Mouse (Mus musculus): ENCODE measurements around the gene Nanos3. TPM values are rescaled to one million over a fixed set of nuclear protein-coding genes. Genes with fewer than 3 reads are reported as not detected.

Gene Nanos3
- polyA plus RNA-seq, 1 experiment from 2014 or later, result 5.6 TPM

DNA sequence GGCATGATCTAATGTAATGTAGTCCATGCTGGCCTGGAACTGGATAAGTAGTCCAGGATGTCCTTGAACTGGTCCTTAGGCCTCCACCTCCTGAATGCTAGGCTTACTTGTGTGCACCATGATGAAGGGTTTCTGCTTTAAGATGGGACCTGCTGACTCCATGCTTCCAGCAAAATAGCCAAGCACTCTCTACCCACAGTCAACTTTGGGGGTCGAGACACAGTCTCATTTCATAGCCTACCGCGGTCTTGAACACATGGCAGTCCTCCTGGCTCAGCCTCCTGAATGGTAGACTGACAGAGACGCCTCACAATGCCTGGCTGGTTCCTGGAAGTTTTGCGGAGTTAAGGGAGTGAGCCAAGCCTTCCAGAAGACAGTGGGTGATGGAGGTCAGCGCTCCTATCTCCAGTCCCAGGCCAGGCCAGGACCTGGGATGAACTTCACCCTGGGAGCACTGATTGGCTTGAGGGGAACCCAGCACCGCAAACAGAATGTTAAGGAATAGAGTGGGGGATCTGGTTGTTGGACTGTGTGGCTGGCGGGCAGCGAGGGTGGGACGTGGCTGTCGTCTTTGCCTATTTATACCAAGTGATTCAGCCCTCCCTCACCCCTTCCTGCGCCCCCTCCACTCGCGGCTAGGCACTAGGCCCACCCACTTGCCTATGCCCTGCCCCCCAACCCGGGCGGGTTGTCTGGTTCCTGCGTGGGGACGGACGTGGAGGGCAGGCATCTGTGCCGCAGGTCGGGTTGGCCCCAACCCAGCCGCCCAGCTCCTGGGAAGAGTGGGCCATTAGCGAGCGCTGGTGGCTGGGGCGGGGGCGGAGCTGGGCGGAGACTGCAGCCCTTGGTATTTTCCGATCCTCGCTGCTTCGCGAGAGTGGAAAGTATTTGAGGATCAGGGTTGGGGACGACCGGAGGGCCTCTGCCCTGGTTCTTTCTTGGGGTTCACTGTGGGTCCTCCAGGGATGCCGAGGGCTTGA, 18.2 kb upstream of the Nanos3 start:
- peak; percentile 31 for ATAC-seq (ENCODE audit: low FRiP score)
- Histone ChIP-seq H3K9ac (ENCODE audit: low read depth, low read length) (peak overlapping the region; percentile 66), H3K4me1 (replicated peaks; ENCODE audit: control insufficient read depth, insufficient read depth, low read length) (peaks cover 22% of the 10 kb centered on the region), H3K27me3 (ENCODE audit: control insufficient read depth, insufficient read depth, low read length) (0 out of 2 replicates have a peak, but pooled peaks cover 4% of the 10 kb centered on the region), H3K4me2 (replicated peaks; ENCODE audit: low read depth, low read length) (peak overlapping the region; percentile 65), H3K27ac (ENCODE audit: low read depth, low read length) (peak overlapping the region; percentile 14; the same call in 1 of the 2 replicates), H3K9me3 (ENCODE audit: control insufficient read depth, low read length) (no peaks in the 10 kb centered on the region), H3K36me3 (ENCODE audit: control insufficient read depth, insufficient read depth, low read length) (no peaks in the 10 kb centered on the region), H3K4me3 (ENCODE audit: low read depth, low read length) (peak overlapping the region; percentile 30)
- 11% methylated on average over 34 of the region's 34 CpGs for WGBS
- peak; percentile 72 for DNase-seq (ENCODE audit: low spot score)

DNA sequence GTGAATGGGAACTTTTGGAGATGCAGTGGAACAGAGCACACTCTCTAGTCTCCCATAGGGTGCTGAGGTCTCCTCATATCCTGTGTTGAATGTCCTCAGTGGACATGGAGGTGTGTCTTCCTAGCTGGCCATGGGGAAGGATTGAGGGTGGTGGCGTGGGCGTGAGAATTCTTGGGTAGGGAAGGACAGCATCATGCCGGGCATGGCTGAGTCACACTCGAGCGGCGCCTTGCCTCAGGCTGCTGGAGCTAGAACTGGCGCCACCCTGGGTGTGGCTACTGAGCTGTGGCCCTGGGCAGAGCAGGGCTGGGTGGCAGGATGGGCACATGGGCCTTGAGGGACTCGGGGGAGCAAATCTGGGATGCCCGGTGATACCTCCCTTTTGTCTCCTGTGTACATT, 17.4 kb upstream of the Nanos3 start:
- WGBS, result 92% methylated on average over 9 of the region's 9 CpGs
- Histone ChIP-seq H3K27me3 (ENCODE audit: control insufficient read depth, insufficient read depth, low read length) (0 out of 2 replicates have a peak, but pooled peaks cover 4% of the 10 kb centered on the region), H3K4me3 (ENCODE audit: low read depth, low read length) (no peak overlapping the region), H3K9me3 (ENCODE audit: control insufficient read depth, low read length) (no peaks in the 10 kb centered on the region), H3K27ac (ENCODE audit: low read depth, low read length) (no peak overlapping the region), H3K4me1 (replicated peaks; ENCODE audit: control insufficient read depth, insufficient read depth, low read length) (peaks cover 28% of the 10 kb centered on the region), H3K9ac (ENCODE audit: low read depth, low read length) (no peak overlapping the region), H3K4me2 (replicated peaks; ENCODE audit: low read depth, low read length) (no peak overlapping the region), H3K36me3 (ENCODE audit: control insufficient read depth, insufficient read depth, low read length) (no peaks in the 10 kb centered on the region)
- ATAC-seq (ENCODE audit: low FRiP score), result no peak
- no peak for DNase-seq (ENCODE audit: low spot score)

DNA sequence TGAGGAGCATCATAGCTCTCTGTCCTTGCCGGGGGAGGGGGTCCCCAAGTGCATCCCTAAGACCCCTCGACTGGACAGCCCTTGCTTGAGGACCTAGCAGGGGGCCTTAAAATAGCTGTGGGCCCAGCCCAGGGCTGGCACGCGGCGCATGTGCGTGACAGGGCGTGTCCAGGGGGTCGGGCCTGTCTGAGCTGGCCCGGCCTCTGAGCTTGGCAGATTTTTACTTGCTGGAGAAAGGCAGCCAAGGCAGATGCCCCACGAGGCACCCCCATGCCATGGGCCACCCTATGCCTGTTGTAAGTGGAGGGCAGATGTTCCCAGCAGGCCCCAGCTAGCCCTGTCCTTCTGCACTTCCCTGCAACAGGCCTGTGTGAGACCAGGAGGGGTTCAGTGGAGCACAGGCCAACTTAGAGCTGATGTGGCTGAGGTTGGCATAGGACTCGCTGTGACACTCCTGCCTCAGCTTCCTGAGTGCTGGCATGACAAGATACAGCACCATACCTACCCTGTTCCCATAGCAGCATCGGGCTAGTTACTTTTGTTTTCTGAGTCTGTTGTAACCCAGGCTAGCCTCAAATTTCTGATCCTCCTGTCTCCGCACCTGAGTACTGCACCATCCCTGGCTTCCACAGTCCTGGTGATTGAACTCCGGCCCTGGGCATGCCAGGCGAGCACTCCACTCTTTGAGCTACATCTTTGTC, 16.7 kb upstream of the Nanos3 start:
- H3K27me3 ChIP-seq (ENCODE audit: control insufficient read depth, insufficient read depth, low read length), result 0 out of 2 replicates have a peak, but pooled peaks cover 4% of the 10 kb centered on the region
- peak overlapping the region; percentile 89 for H3K4me2 ChIP-seq (replicated peaks; ENCODE audit: low read depth, low read length)
- DNase-seq (ENCODE audit: low spot score) (no peak), ATAC-seq (ENCODE audit: low FRiP score) (no peak)
- peak overlapping the region; percentile 47 for H3K4me3 ChIP-seq (ENCODE audit: low read depth, low read length)
- peaks cover 28% of the 10 kb centered on the region for H3K4me1 ChIP-seq (replicated peaks; ENCODE audit: control insufficient read depth, insufficient read depth, low read length)
- no peak overlapping the region for H3K27ac ChIP-seq (ENCODE audit: low read depth, low read length)
- no peaks in the 10 kb centered on the region for H3K9me3 ChIP-seq (ENCODE audit: control insufficient read depth, low read length)
- no peaks in the 10 kb centered on the region for H3K36me3 ChIP-seq (ENCODE audit: control insufficient read depth, insufficient read depth, low read length)
- 64% methylated on average over 15 of the region's 15 CpGs for WGBS
- H3K9ac ChIP-seq (ENCODE audit: low read depth, low read length), result no peak overlapping the region; the same call in 1 of the 2 replicates

DNA sequence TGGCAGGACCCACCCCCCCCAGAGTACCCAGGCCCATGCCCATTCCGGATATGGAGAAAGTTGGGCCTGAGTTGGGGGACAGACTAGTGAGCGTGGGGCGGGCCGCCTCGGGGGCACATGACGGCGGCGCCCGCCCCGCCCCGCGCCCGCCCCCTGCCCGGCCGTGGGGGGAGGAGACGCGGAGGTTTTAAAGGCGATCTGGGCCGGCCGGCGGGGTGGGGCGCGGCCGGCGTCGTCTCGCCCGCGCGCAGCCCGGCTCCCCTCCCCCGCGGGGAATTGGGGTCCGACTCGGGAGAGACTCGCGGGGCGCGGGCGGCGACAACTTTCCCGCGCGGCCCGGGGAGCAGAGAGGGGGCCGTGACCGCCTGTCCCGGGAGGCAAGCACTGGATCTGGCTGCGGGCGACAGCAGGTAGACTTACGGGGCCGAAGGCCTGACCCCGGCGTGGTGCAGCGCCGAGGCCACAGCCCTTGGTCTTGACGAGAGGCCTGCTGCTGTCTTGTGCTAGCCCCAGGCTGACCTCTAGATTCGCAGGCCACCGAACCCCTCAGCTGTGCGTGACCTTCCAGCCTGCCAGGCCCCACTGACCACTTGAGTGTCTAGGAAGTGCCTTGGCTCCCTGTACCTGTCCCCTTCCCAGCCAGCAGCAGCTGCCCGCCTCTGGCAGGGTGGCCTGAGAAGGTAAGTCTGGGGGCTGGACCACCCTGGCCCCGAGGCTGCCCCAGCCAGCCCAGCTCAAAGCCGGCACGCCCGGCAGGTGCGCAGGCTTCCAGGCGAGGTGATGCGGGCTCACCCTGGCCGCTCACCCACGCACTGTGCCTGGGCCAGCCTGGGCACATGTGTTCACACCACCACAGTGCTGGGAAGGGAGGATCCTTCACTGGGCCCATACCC, 15.9 kb upstream of the Nanos3 start:
- Histone ChIP-seq H3K27ac (ENCODE audit: low read depth, low read length) (peak overlapping the region; percentile 17; the same call in 1 of the 2 replicates), H3K27me3 (ENCODE audit: control insufficient read depth, insufficient read depth, low read length) (0 out of 2 replicates have a peak, but pooled peaks cover 4% of the 10 kb centered on the region), H3K4me3 (ENCODE audit: low read depth, low read length) (peak overlapping the region; percentile 47), H3K9me3 (ENCODE audit: control insufficient read depth, low read length) (no peaks in the 10 kb centered on the region), H3K4me2 (replicated peaks; ENCODE audit: low read depth, low read length) (peak overlapping the region; percentile 89), H3K4me1 (replicated peaks; ENCODE audit: control insufficient read depth, insufficient read depth, low read length) (peaks cover 28% of the 10 kb centered on the region), H3K36me3 (ENCODE audit: control insufficient read depth, insufficient read depth, low read length) (no peaks in the 10 kb centered on the region), H3K9ac (ENCODE audit: low read depth, low read length) (peak overlapping the region; percentile 63)
- ATAC-seq (ENCODE audit: low FRiP score), result no peak
- peak; percentile 53 for DNase-seq (ENCODE audit: low spot score)
- WGBS, result 6% methylated on average over 50 of the region's 70 CpGs

DNA sequence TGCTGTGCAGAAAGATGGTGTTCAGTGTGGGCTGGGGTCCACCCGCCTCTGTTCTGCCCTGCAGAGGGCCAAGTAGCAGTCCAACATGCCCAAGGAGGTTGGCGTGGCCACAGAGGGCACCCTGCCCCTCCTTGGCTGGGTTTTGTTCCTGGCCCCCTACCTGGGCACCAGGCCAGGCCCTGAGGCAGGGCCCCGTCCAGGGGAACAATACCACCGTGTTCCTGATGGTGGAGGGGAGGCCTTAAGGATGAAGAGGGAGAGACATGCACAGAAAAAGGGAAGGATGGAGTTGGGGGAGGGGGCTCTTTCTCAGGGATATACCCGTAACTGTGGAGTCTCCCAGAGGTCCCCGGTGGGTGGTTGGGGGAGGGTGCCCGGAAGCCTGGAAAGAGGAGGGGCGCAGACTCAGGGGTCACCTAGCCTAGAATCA, 15.1 kb upstream of the Nanos3 start:
- Histone ChIP-seq H3K4me3 (ENCODE audit: low read depth, low read length) (peak overlapping the region; percentile 47; the same call in 1 of the 2 replicates), H3K9me3 (ENCODE audit: control insufficient read depth, low read length) (no peaks in the 10 kb centered on the region), H3K4me1 (replicated peaks; ENCODE audit: control insufficient read depth, insufficient read depth, low read length) (peaks cover 28% of the 10 kb centered on the region), H3K27me3 (ENCODE audit: control insufficient read depth, insufficient read depth, low read length) (0 out of 2 replicates have a peak, but pooled peaks cover 4% of the 10 kb centered on the region), H3K36me3 (ENCODE audit: control insufficient read depth, insufficient read depth, low read length) (no peaks in the 10 kb centered on the region), H3K4me2 (replicated peaks; ENCODE audit: low read depth, low read length) (peak overlapping the region; percentile 89), H3K9ac (ENCODE audit: low read depth, low read length) (peak overlapping the region; percentile 63), H3K27ac (ENCODE audit: low read depth, low read length) (peak overlapping the region; percentile 17)
- DNase-seq (ENCODE audit: low spot score), result no peak
- WGBS, result 19% methylated on average over 8 of the region's 8 CpGs
- no peak for ATAC-seq (ENCODE audit: low FRiP score)

DNA sequence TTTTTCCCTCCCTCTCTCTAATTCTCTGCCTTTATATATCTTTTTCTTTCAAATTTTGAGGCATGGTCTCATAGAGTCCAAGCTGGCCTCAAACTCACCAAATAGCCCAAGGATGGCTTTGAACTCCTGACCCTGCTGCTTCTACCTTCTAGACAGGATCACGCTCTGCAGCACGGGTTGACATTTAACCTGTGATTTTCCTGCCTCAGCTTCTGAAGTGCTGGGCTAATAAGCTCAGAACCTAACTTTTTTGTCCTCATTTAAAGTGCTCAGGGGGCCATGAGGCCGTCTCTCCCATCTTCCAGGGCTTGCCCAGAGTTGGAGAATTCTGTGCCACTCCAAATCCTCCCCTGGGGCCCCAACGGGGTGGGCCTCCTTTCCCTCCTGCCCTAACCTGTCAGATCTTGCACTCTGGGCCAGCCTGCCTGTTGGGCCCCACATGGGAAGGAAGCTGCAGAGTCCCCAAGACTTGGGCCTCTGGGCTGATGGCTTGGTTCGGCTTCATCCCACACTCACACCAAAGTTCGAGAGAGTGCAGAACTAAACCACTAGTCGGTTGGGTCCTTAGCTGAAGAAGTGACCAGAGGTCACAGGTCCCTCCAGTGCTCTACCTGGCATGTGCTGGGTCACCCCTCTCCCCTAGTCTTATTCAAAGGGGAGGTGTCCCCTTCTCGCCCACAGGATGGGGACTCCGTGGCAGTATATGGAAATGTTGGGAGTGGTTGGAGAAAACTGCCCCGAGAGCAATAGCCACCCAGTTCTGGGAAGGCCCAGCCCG, 14.5 kb upstream of the Nanos3 start:
- ATAC-seq (ENCODE audit: low FRiP score) (no peak), DNase-seq (ENCODE audit: low spot score) (no peak)
- H3K4me1 ChIP-seq (replicated peaks; ENCODE audit: control insufficient read depth, insufficient read depth, low read length), result peaks cover 28% of the 10 kb centered on the region
- no peak overlapping the region for H3K4me2 ChIP-seq (replicated peaks; ENCODE audit: low read depth, low read length)
- 64% methylated on average over 11 of the region's 11 CpGs for WGBS
- H3K9ac ChIP-seq (ENCODE audit: low read depth, low read length), result no peak overlapping the region
- no peak overlapping the region for H3K4me3 ChIP-seq (ENCODE audit: low read depth, low read length)
- no peaks in the 10 kb centered on the region for H3K36me3 ChIP-seq (ENCODE audit: control insufficient read depth, insufficient read depth, low read length)
- no peaks in the 10 kb centered on the region for H3K9me3 ChIP-seq (ENCODE audit: control insufficient read depth, low read length)
- 0 out of 2 replicates have a peak, but pooled peaks cover 4% of the 10 kb centered on the region for H3K27me3 ChIP-seq (ENCODE audit: control insufficient read depth, insufficient read depth, low read length)
- peak overlapping the region; percentile 2; the same call in 1 of the 2 replicates for H3K27ac ChIP-seq (ENCODE audit: low read depth, low read length)

DNA sequence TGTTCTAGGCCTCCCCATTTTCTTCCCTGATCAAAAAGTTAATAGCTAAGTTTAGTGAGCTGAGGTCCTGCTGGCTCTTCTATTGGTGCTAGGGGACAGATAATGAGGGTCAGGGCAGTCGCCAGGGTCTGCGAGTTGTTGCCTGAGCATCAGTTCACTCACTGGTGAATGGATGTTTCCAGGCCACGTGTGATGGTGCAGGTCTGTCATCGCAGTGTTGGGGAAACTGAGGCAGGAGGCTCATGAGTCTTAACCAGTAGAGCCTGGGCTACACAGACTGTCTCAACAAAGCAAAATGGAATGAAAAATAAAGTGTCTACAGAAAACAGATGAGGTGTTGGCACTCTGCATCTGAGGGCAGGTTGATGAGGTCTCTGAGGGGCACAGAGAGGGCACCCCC, 13.9 kb upstream of the Nanos3 start:
- 0 out of 2 replicates have a peak, but pooled peaks cover 4% of the 10 kb centered on the region for H3K27me3 ChIP-seq (ENCODE audit: control insufficient read depth, insufficient read depth, low read length)
- ATAC-seq (ENCODE audit: low FRiP score) (no peak), DNase-seq (ENCODE audit: low spot score) (peak; percentile 33)
- no peak overlapping the region for H3K4me3 ChIP-seq (ENCODE audit: low read depth, low read length)
- peaks cover 28% of the 10 kb centered on the region for H3K4me1 ChIP-seq (replicated peaks; ENCODE audit: control insufficient read depth, insufficient read depth, low read length)
- no peaks in the 10 kb centered on the region for H3K36me3 ChIP-seq (ENCODE audit: control insufficient read depth, insufficient read depth, low read length)
- H3K9me3 ChIP-seq (ENCODE audit: control insufficient read depth, low read length), result no peaks in the 10 kb centered on the region
- WGBS, result 18% methylated on average over 4 of the region's 4 CpGs
- peak overlapping the region; percentile 88 for H3K27ac ChIP-seq (ENCODE audit: low read depth, low read length)
- H3K9ac ChIP-seq (ENCODE audit: low read depth, low read length), result no peak overlapping the region
- H3K4me2 ChIP-seq (replicated peaks; ENCODE audit: low read depth, low read length), result peak overlapping the region; percentile 63

Measured in hindbrain, embryonic 11.5 days (tissue).